Mouse (Mus musculus): Measurements from ENCODE around the gene Fga. TPM values are rescaled to one million over a fixed set of nuclear protein-coding genes. Genes with fewer than 3 reads are reported as not detected.

Fga gene
- polyA plus RNA-seq, 1 experiment from 2014 or later: not detected

- no peaks in the 10 kb centered on the region for H3K9me3 ChIP-seq
- no peak for DNase-seq (ENCODE audit: extremely low spot score, low spot score)
- WGBS: 85% methylated on average over 8 of the region's 8 CpGs
These were observed 7.9 kb downstream of the Fga start for GRCm38 (mm10) chr3:83033801-83034200.

GRCm38 (mm10) chr3:83038865-83039264 is 13.0 kb downstream of the Fga start:
- no peaks in the 10 kb centered on the region for H3K4me1 ChIP-seq
- WGBS: 89% methylated on average over 2 of the region's 2 CpGs
- no peaks in the 10 kb centered on the region for H3K9me3 ChIP-seq
- H3K27ac ChIP-seq: no peak overlapping the region
- DNase-seq (ENCODE audit: extremely low spot score, low spot score): no peak
- H3K4me3 ChIP-seq: no peak overlapping the region
- no peaks in the 10 kb centered on the region for H3K27me3 ChIP-seq (ENCODE audit: poor library complexity, severe bottlenecking)
- H3K36me3 ChIP-seq (replicated peaks): no peaks in the 10 kb centered on the region

More at GRCm38 (mm10) chr3:83033801-83034200, 7.9 kb downstream of the Fga start:
- Histone ChIP-seq H3K4me3 (no peak overlapping the region), H3K27me3 (ENCODE audit: poor library complexity, severe bottlenecking) (no peaks in the 10 kb centered on the region), H3K36me3 (replicated peaks) (no peaks in the 10 kb centered on the region), H3K27ac (no peak overlapping the region), H3K4me1 (peaks cover 6% of the 10 kb centered on the region)

GRCm38 (mm10) chr3:83039666-83040065 is 13.8 kb downstream of the Fga start:
- no peak overlapping the region for H3K27ac ChIP-seq
- no peak overlapping the region for H3K4me3 ChIP-seq
- H3K4me1 ChIP-seq: no peaks in the 10 kb centered on the region
- 89% methylated on average over 4 of the region's 4 CpGs for WGBS
- no peaks in the 10 kb centered on the region for H3K36me3 ChIP-seq (replicated peaks)
- no peaks in the 10 kb centered on the region for H3K9me3 ChIP-seq
- H3K27me3 ChIP-seq (ENCODE audit: poor library complexity, severe bottlenecking): no peaks in the 10 kb centered on the region
- no peak for DNase-seq (ENCODE audit: extremely low spot score, low spot score)

GRCm38 (mm10) chr3:83042451-83042850 is 16.6 kb downstream of the Fga start:
- Histone ChIP-seq H3K27me3 (ENCODE audit: poor library complexity, severe bottlenecking) (no peaks in the 10 kb centered on the region), H3K4me3 (no peak overlapping the region), H3K36me3 (replicated peaks) (no peaks in the 10 kb centered on the region), H3K9me3 (no peaks in the 10 kb centered on the region), H3K27ac (no peak overlapping the region), H3K4me1 (no peaks in the 10 kb centered on the region)
- WGBS: 92% methylated on average over 5 of the region's 5 CpGs
- DNase-seq (ENCODE audit: extremely low spot score, low spot score): no peak

- no peak for DNase-seq (ENCODE audit: extremely low spot score, low spot score)
- no peak overlapping the region for H3K27ac ChIP-seq
- no peaks in the 10 kb centered on the region for H3K9me3 ChIP-seq
- H3K27me3 ChIP-seq (ENCODE audit: poor library complexity, severe bottlenecking): no peaks in the 10 kb centered on the region
- H3K4me3 ChIP-seq: no peak overlapping the region
- H3K4me1 ChIP-seq: no peaks in the 10 kb centered on the region
- WGBS: 90% methylated on average over 11 of the region's 11 CpGs
- no peaks in the 10 kb centered on the region for H3K36me3 ChIP-seq (replicated peaks)
These were observed 20.8 kb downstream of the Fga start for GRCm38 (mm10) chr3:83046649-83047048.

GRCm38 (mm10) chr3:83049680-83050079 is 23.8 kb downstream of the Fga start, which contains the start of gene Fgb:
Gene Fgb (minus strand): TSS chr3:83049863.
- H3K27me3 ChIP-seq (ENCODE audit: poor library complexity, severe bottlenecking): no peaks in the 10 kb centered on the region
- no peaks in the 10 kb centered on the region for H3K9me3 ChIP-seq
- H3K4me3 ChIP-seq: no peak within 1 kb of the TSS
- no peaks in the 10 kb centered on the region for H3K4me1 ChIP-seq
- no peak for DNase-seq (ENCODE audit: extremely low spot score, low spot score)
- H3K27ac ChIP-seq: no peak within 1 kb of the TSS
- WGBS: 92% methylated on average over 8 of the region's 8 CpGs
- no peaks in the 10 kb centered on the region for H3K36me3 ChIP-seq (replicated peaks)

- no peak for DNase-seq (ENCODE audit: extremely low spot score, low spot score)
- Histone ChIP-seq H3K27me3 (ENCODE audit: poor library complexity, severe bottlenecking) (no peaks in the 10 kb centered on the region), H3K36me3 (replicated peaks) (no peaks in the 10 kb centered on the region), H3K27ac (no peak overlapping the region), H3K9me3 (no peaks in the 10 kb centered on the region), H3K4me1 (no peaks in the 10 kb centered on the region), H3K4me3 (no peak overlapping the region)
- WGBS: 84% methylated on average over 5 of the region's 5 CpGs
These were observed 24.8 kb downstream of the Fga start for GRCm38 (mm10) chr3:83050661-83051060.

- Histone ChIP-seq H3K4me3 (no peak overlapping the region), H3K4me1 (peaks cover 10% of the 10 kb centered on the region), H3K9me3 (no peaks in the 10 kb centered on the region), H3K36me3 (replicated peaks) (peaks cover 6% of the 10 kb centered on the region), H3K27ac (no peak overlapping the region), H3K27me3 (ENCODE audit: poor library complexity, severe bottlenecking) (no peaks in the 10 kb centered on the region)
- WGBS: 93% methylated on average over 5 of the region's 5 CpGs
- no peak for DNase-seq (ENCODE audit: extremely low spot score, low spot score)
These were observed 26.2 kb downstream of the Fga start for GRCm38 (mm10) chr3:83052102-83052501.

GRCm38 (mm10) chr3:83053126-83053525 is 27.2 kb downstream of the Fga start:
- no peaks in the 10 kb centered on the region for H3K9me3 ChIP-seq
- 93% methylated on average over 7 of the region's 7 CpGs for WGBS
- H3K4me1 ChIP-seq: peaks cover 10% of the 10 kb centered on the region
- H3K27me3 ChIP-seq (ENCODE audit: poor library complexity, severe bottlenecking): no peaks in the 10 kb centered on the region
- H3K4me3 ChIP-seq: no peak overlapping the region
- peaks cover 16% of the 10 kb centered on the region for H3K36me3 ChIP-seq (replicated peaks)
- H3K27ac ChIP-seq: no peak overlapping the region
- DNase-seq (ENCODE audit: extremely low spot score, low spot score): no peak

GRCm38 (mm10) chr3:83053758-83054157 is 27.9 kb downstream of the Fga start:
- 39% methylated on average over 10 of the region's 10 CpGs for WGBS
- no peak for DNase-seq (ENCODE audit: extremely low spot score, low spot score)

GRCm38 (mm10) chr3:83054759-83055158 is 28.9 kb downstream of the Fga start:
- WGBS: 38% methylated on average over 13 of the region's 13 CpGs
- no peaks in the 10 kb centered on the region for H3K9me3 ChIP-seq
- H3K36me3 ChIP-seq (replicated peaks): peaks cover 32% of the 10 kb centered on the region
- no peaks in the 10 kb centered on the region for H3K27me3 ChIP-seq (ENCODE audit: poor library complexity, severe bottlenecking)
- no peak for DNase-seq (ENCODE audit: extremely low spot score, low spot score)
- peaks cover 10% of the 10 kb centered on the region for H3K4me1 ChIP-seq
- peak overlapping the region; percentile 87; the same call in 1 of the 2 replicates for H3K27ac ChIP-seq
- H3K4me3 ChIP-seq: peak overlapping the region; percentile 83

More at GRCm38 (mm10) chr3:83053758-83054157, 27.9 kb downstream of the Fga start:
- H3K4me3 ChIP-seq: no peak overlapping the region
- peaks cover 22% of the 10 kb centered on the region for H3K36me3 ChIP-seq (replicated peaks)
- peaks cover 10% of the 10 kb centered on the region for H3K4me1 ChIP-seq
- H3K9me3 ChIP-seq: no peaks in the 10 kb centered on the region
- no peaks in the 10 kb centered on the region for H3K27me3 ChIP-seq (ENCODE audit: poor library complexity, severe bottlenecking)
- H3K27ac ChIP-seq: no peak overlapping the region

- peaks cover 10% of the 10 kb centered on the region for H3K4me1 ChIP-seq
- H3K27me3 ChIP-seq (ENCODE audit: poor library complexity, severe bottlenecking): no peaks in the 10 kb centered on the region
- under 1% methylated on average over 61 of the region's 61 CpGs for WGBS
- no peaks in the 10 kb centered on the region for H3K9me3 ChIP-seq
- peaks cover 39% of the 10 kb centered on the region for H3K36me3 ChIP-seq (replicated peaks)
- peak; percentile 98 for DNase-seq (ENCODE audit: extremely low spot score, low spot score)
- H3K4me3 ChIP-seq: peak within 1 kb of the TSS; percentile 83
- H3K27ac ChIP-seq: peak within 1 kb of the TSS; percentile 87
These were observed 29.6 kb downstream of the Fga start, which contains the start of gene Plrg1 for GRCm38 (mm10) chr3:83055281-83056038. Gene Plrg1 (plus strand): TSS chr3:83055522.

GRCm38 (mm10) chr3:83057046-83057445 is 31.2 kb downstream of the Fga start:
- WGBS: 98% methylated on average over 2 of the region's 2 CpGs
- H3K9me3 ChIP-seq: no peaks in the 10 kb centered on the region
- no peaks in the 10 kb centered on the region for H3K27me3 ChIP-seq (ENCODE audit: poor library complexity, severe bottlenecking)
- no peak for DNase-seq (ENCODE audit: extremely low spot score, low spot score)
- H3K36me3 ChIP-seq (replicated peaks): peaks cover 55% of the 10 kb centered on the region
- H3K4me3 ChIP-seq: peak overlapping the region; percentile 83; the same call in 1 of the 2 replicates
- H3K4me1 ChIP-seq: peaks cover 10% of the 10 kb centered on the region
- H3K27ac ChIP-seq: no peak overlapping the region
